Mouse (Mus musculus) hindbrain, embryonic 10.5 days (tissue): ENCODE data around the gene Rnase13. TPM values are rescaled to one million over a fixed set of nuclear protein-coding genes. Genes with fewer than 3 reads are reported as not detected.
"Not testable (repeated sequence)": the region's sequence is repeated elsewhere in the genome, so short reads cannot be mapped to it uniquely, and the experiment has no call there.

ENCODE experiments used
- DNase-seq: peaks from one replicate; pipeline ENCODE4 v3.0.0-alpha.2; 2017; ENCODE audit warnings: low spot score
- H3K27ac ChIP-seq: fragments of 300-500 bp; sonication (generic); 2 replicates; pipeline ENCODE4 v1.5.1; 2016; ENCODE audit warnings: mild to moderate bottlenecking, moderate library complexity
- H3K27me3 ChIP-seq: fragments of 300-500 bp; sonication (generic); 2 replicates; pipeline ENCODE4 v1.6.1; 2016; ENCODE audit warnings: mild to moderate bottlenecking; ENCODE audit not compliant: poor library complexity, insufficient read depth, severe bottlenecking
- H3K36me3 ChIP-seq: fragments of 300-500 bp; sonication (generic); 2 replicates; pipeline ENCODE4 v1.6.1; 2016; ENCODE audit warnings: mild to moderate bottlenecking, moderate library complexity
- H3K4me1 ChIP-seq: fragments of 300-500 bp; sonication (generic); replicated peaks from 2 replicates; pipeline ENCODE4 v1.6.1; 2016; ENCODE audit warnings: mild to moderate bottlenecking
- H3K4me3 ChIP-seq: fragments of 300-500 bp; sonication (generic); 2 replicates; pipeline ENCODE4 v1.5.1; 2016; ENCODE audit warnings: mild to moderate bottlenecking, moderate library complexity
- H3K9me3 ChIP-seq: fragments of 300-500 bp; sonication (generic); 2 replicates; pipeline ENCODE4 v1.6.1; 2016; ENCODE audit warnings: mild to moderate bottlenecking, moderate library complexity
- WGBS: fragments of 180-500 bp; shearing (Covaris S2); methylation state at CpG from one replicate; pipeline ENCODE4 v1.1.7; 2016; 5-methylcytosine and 5-hydroxymethylcytosine counted together
- polyA plus RNA-seq: library from polyadenylated mRNA; unstranded; fragments of >200 nt; fragmentation: Nextera tagmentation; extraction: Ambion mirVana; gene quantifications from 2 replicates; pipeline ENCODE4 v1.2.1, GENCODE M21; 2016

Gene Rnase13
- polyA plus RNA-seq, 1 experiment from 2014 or later, result not detected

GRCm38 (mm10) chr14:51926930-51927329, 4.4 kb upstream of the Rnase13 start:
- not testable (repeated sequence) for H3K36me3 ChIP-seq, H3K27ac ChIP-seq, H3K9me3 ChIP-seq, H3K4me3 ChIP-seq, H3K4me1 ChIP-seq, H3K27me3 ChIP-seq, DNase-seq
- 95% methylated on average over 11 of the region's 11 CpGs for WGBS

GRCm38 (mm10) chr14:51923492-51923891, 919 bp upstream of the Rnase13 start:
- DNase-seq, result no peak

GRCm38 (mm10) chr14:51922910-51923309, 337 bp upstream of the Rnase13 start:
- no peak for DNase-seq
- Histone ChIP-seq H3K27ac (no peak overlapping the region), H3K9me3 (no peaks in the 10 kb centered on the region), H3K4me1 (no peaks in the 10 kb centered on the region), H3K27me3 (no peaks in the 10 kb centered on the region), H3K36me3 (no peaks in the 10 kb centered on the region), H3K4me3 (no peak overlapping the region)
- WGBS, result 85% methylated on average over 2 of the region's 2 CpGs

More at GRCm38 (mm10) chr14:51923492-51923891, 919 bp upstream of the Rnase13 start:
- H3K9me3 ChIP-seq, result no peaks in the 10 kb centered on the region
- WGBS, result 76% methylated on average over 4 of the region's 4 CpGs
- no peaks in the 10 kb centered on the region for H3K36me3 ChIP-seq
- H3K4me1 ChIP-seq, result no peaks in the 10 kb centered on the region
- no peak overlapping the region for H3K27ac ChIP-seq
- no peaks in the 10 kb centered on the region for H3K27me3 ChIP-seq
- H3K4me3 ChIP-seq, result no peak overlapping the region

GRCm38 (mm10) chr14:51921759-51922570, 608 bp downstream of the Rnase13 start:
- no peak for DNase-seq
- 88% methylated on average over 16 of the region's 16 CpGs for WGBS
- Histone ChIP-seq H3K27me3 (no peaks in the 10 kb centered on the region), H3K9me3 (no peaks in the 10 kb centered on the region), H3K4me3 (no peak overlapping the region), H3K36me3 (no peaks in the 10 kb centered on the region), H3K27ac (no peak overlapping the region), H3K4me1 (no peaks in the 10 kb centered on the region)

GRCm38 (mm10) chr14:51918966-51919365, 3.6 kb downstream of the Rnase13 start:
- H3K27ac ChIP-seq, result no peak overlapping the region
- no peaks in the 10 kb centered on the region for H3K9me3 ChIP-seq
- H3K27me3 ChIP-seq, result peaks cover 23% of the 10 kb centered on the region
- WGBS, result 86% methylated on average over 4 of the region's 4 CpGs
- DNase-seq, result no peak
- H3K4me3 ChIP-seq, result no peak overlapping the region
- peaks cover 8% of the 10 kb centered on the region for H3K4me1 ChIP-seq
- H3K36me3 ChIP-seq, result no peaks in the 10 kb centered on the region

GRCm38 (mm10) chr14:51918125-51918524, 4.4 kb downstream of the Rnase13 start, which contains the start of gene Tppp2:
Tppp2 (plus strand) TSS chr14:51918425.
- Histone ChIP-seq H3K27ac (no peak within 1 kb of the TSS), H3K4me1 (peaks cover 16% of the 10 kb centered on the region), H3K27me3 (peaks cover 31% of the 10 kb centered on the region), H3K9me3 (no peaks in the 10 kb centered on the region), H3K36me3 (no peaks in the 10 kb centered on the region), H3K4me3 (no peak within 1 kb of the TSS)
- no peak for DNase-seq
- 92% methylated on average over 4 of the region's 4 CpGs for WGBS

GRCm38 (mm10) chr14:51916539-51916938, 6.0 kb downstream of the Rnase13 start:
- peaks cover 25% of the 10 kb centered on the region for H3K4me1 ChIP-seq
- H3K27ac ChIP-seq, result no peak overlapping the region
- peaks cover 46% of the 10 kb centered on the region for H3K27me3 ChIP-seq
- H3K9me3 ChIP-seq, result no peaks in the 10 kb centered on the region
- H3K4me3 ChIP-seq, result no peak overlapping the region
- no peaks in the 10 kb centered on the region for H3K36me3 ChIP-seq
- 90% methylated on average over 4 of the region's 4 CpGs for WGBS
- no peak for DNase-seq

GRCm38 (mm10) chr14:51915030-51915429, 7.5 kb downstream of the Rnase13 start:
- Histone ChIP-seq H3K36me3 (no peaks in the 10 kb centered on the region), H3K4me3 (no peak overlapping the region), H3K9me3 (no peaks in the 10 kb centered on the region), H3K27me3 (peaks cover 56% of the 10 kb centered on the region), H3K4me1 (peaks cover 25% of the 10 kb centered on the region), H3K27ac (no peak overlapping the region)
- 49% methylated on average over 3 of the region's 3 CpGs for WGBS
- no peak for DNase-seq

GRCm38 (mm10) chr14:51913960-51914762, 8.4 kb downstream of the Rnase13 start, which contains the start of gene Ndrg2:
Ndrg2 (minus strand) TSS chr14:51914158.
- H3K36me3 ChIP-seq, result no peaks in the 10 kb centered on the region
- peaks cover 57% of the 10 kb centered on the region for H3K27me3 ChIP-seq
- H3K9me3 ChIP-seq, result no peaks in the 10 kb centered on the region
- WGBS, result 2% methylated on average over 23 of the region's 23 CpGs
- H3K4me1 ChIP-seq, result peaks cover 25% of the 10 kb centered on the region
- H3K27ac ChIP-seq, result peak within 1 kb of the TSS; percentile 79
- DNase-seq, result peak; percentile 51
- H3K4me3 ChIP-seq, result peak within 1 kb of the TSS; percentile 74

- DNase-seq, result peak; percentile 41
- no peaks in the 10 kb centered on the region for H3K36me3 ChIP-seq
- H3K9me3 ChIP-seq, result no peaks in the 10 kb centered on the region
- WGBS, result under 1% methylated on average over 58 of the region's 58 CpGs
- H3K27ac ChIP-seq, result peak overlapping the region; percentile 79
- peaks cover 57% of the 10 kb centered on the region for H3K27me3 ChIP-seq
- peaks cover 25% of the 10 kb centered on the region for H3K4me1 ChIP-seq
- peak overlapping the region; percentile 74 for H3K4me3 ChIP-seq
These were observed 9.3 kb downstream of the Rnase13 start for GRCm38 (mm10) chr14:51913062-51913959.

GRCm38 (mm10) chr14:51912391-51913061, 10.0 kb downstream of the Rnase13 start:
- WGBS, result 5% methylated on average over 14 of the region's 14 CpGs
- peak; percentile 12 for DNase-seq
- peak overlapping the region; percentile 79 for H3K27ac ChIP-seq

GRCm38 (mm10) chr14:51911301-51911700, 11.3 kb downstream of the Rnase13 start:
- 90% methylated on average over 10 of the region's 10 CpGs for WGBS
- DNase-seq, result no peak
- no peaks in the 10 kb centered on the region for H3K9me3 ChIP-seq
- H3K36me3 ChIP-seq, result no peaks in the 10 kb centered on the region
- H3K27me3 ChIP-seq, result peaks cover 53% of the 10 kb centered on the region
- no peak overlapping the region for H3K27ac ChIP-seq
- H3K4me3 ChIP-seq, result no peak overlapping the region
- H3K4me1 ChIP-seq, result peaks cover 32% of the 10 kb centered on the region

More at GRCm38 (mm10) chr14:51912391-51913061, 10.0 kb downstream of the Rnase13 start:
- Histone ChIP-seq H3K4me3 (peak overlapping the region; percentile 74), H3K4me1 (peaks cover 25% of the 10 kb centered on the region), H3K9me3 (no peaks in the 10 kb centered on the region), H3K27me3 (peaks cover 57% of the 10 kb centered on the region), H3K36me3 (no peaks in the 10 kb centered on the region)
